Mouse (Mus musculus) ES-Bruce4 (cell line): ENCODE measurements around the gene Mc1r. TPM values are rescaled to one million over a fixed set of nuclear protein-coding genes. Genes with fewer than 3 reads are reported as not detected.
"Not testable (repeated sequence)": the region's sequence is repeated elsewhere in the genome, so short reads cannot be mapped to it uniquely, and the experiment has no call there.

ENCODE experiments used
- H3K27ac ChIP-seq: 2 replicates; pipeline ENCODE4 v1.5.1; 2012; ENCODE audit warnings: low read length, inconsistent platforms; ENCODE audit not compliant: insufficient read depth
- H3K27me3 ChIP-seq: 2 replicates; pipeline ENCODE4 v1.6.1; 2012; ENCODE audit warnings: mild to moderate bottlenecking, low read length, inconsistent platforms; ENCODE audit not compliant: control insufficient read depth, poor library complexity, insufficient read depth, severe bottlenecking
- H3K36me3 ChIP-seq: 2 replicates; pipeline ENCODE4 v1.6.1; 2012; ENCODE audit warnings: inconsistent platforms, mild to moderate bottlenecking, low read length, moderate library complexity; ENCODE audit not compliant: control insufficient read depth, poor library complexity, insufficient read depth, severe bottlenecking
- H3K4me1 ChIP-seq: one replicate; pipeline ENCODE4 v1.8.1; 2011; ENCODE audit warnings: low read length; ENCODE audit not compliant: control insufficient read depth, insufficient read depth
- H3K4me3 ChIP-seq: 2 replicates; pipeline ENCODE4 v1.5.1; 2011; ENCODE audit warnings: low read depth, mild to moderate bottlenecking, low read length
- H3K9ac ChIP-seq: 2 replicates; pipeline ENCODE4 v1.6.1; 2012; ENCODE audit warnings: low read depth, mild to moderate bottlenecking, inconsistent platforms; ENCODE audit not compliant: poor library complexity, severe bottlenecking
- H3K9me3 ChIP-seq: replicated peaks from 2 replicates; pipeline ENCODE4 v1.6.1; 2012; ENCODE audit warnings: mild to moderate bottlenecking, low read length, inconsistent platforms; ENCODE audit not compliant: control insufficient read depth, poor library complexity, insufficient read depth, severe bottlenecking
- CTCF ChIP-seq: IDR thresholded peaks from one replicate; pipeline ENCODE4 v1.8.1; 2011; ENCODE audit warnings: low read depth, low read length
- EP300 ChIP-seq: IDR thresholded peaks from 2 replicates; pipeline ENCODE4 v1.6.1; 2011; ENCODE audit warnings: low read depth, low read length; ENCODE audit not compliant: insufficient read depth
- POLR2A ChIP-seq: IDR thresholded peaks from one replicate; pipeline ENCODE4 v1.8.1; 2011; ENCODE audit warnings: low read length; ENCODE audit not compliant: insufficient read depth
- polyA plus RNA-seq: library from polyadenylated mRNA; stranded (reverse); fragments of >200 nt; gene quantifications from 2 replicates; pipeline ENCODE4 v1.2.4, GENCODE M21; 2011; ENCODE audit warnings: low read depth; ENCODE audit not compliant: missing spikeins, insufficient read depth, insufficient read length

Mc1r gene
- polyA plus RNA-seq, 1 experiment = not detected

DNA sequence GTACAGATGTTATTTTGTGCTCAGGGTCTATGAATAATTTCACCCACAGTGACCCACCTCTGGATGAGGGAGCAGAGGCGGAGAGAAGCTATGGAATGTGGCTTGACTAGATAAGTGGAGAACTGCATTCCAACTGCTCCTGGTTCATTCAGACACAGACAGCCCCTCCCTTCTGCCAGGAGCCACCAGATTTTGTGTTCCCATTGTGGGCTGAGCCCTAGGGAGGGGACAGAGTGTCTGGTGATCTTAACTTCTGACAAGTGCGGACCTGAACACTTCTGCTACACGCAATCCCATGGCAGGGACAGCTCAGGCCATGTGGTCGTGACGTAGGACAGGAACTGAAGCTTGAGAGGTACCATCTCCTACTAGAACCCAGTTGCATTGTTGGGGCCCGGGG, 39.9 kb downstream of the Mc1r start:
- Histone ChIP-seq H3K36me3 (no peaks in the 10 kb centered on the region; the same call in 1 of the 2 replicates), H3K9me3 (no peaks in the 10 kb centered on the region), H3K4me3 (peak overlapping the region; percentile 27; the same call in 1 of the 2 replicates), H3K27ac (peak overlapping the region; percentile 68), H3K27me3 (no peaks in the 10 kb centered on the region), H3K4me1 (peaks cover 4% of the 10 kb centered on the region), H3K9ac (0 out of 2 replicates have a peak overlapping the region, but pooled peaks have one; percentile 5)
- TF ChIP-seq EP300 (peak; percentile 88), CTCF (no peak), POLR2A (no peak)

DNA sequence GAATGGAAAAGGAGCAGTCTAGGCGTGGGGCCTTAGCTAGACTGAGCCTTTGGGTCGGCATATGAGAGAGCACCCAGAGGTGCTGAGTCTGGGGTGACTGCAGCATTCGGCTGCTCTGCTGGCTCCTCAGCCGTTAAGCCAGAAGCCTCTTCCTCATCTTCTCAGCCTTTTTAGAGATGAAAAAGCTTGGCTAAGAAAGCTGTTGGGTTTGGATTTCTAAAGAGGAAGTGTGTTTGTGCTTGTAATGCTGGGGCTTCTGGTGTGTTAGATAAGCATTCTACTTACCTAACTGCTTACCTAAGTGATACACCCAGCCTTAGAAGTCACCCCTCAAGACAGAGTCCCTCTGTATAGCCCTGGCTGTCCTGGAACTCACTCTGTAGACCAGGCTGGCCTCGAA, 43.9 kb downstream of the Mc1r start:
- Histone ChIP-seq H3K9ac (no peak overlapping the region), H3K4me3 (no peak overlapping the region), H3K4me1 (peaks cover 6% of the 10 kb centered on the region), H3K27ac (no peak overlapping the region), H3K27me3 (no peaks in the 10 kb centered on the region), H3K9me3 (no peaks in the 10 kb centered on the region), H3K36me3 (peaks cover 5% of the 10 kb centered on the region)
- TF ChIP-seq POLR2A (no peak), CTCF (no peak), EP300 (no peak)

DNA sequence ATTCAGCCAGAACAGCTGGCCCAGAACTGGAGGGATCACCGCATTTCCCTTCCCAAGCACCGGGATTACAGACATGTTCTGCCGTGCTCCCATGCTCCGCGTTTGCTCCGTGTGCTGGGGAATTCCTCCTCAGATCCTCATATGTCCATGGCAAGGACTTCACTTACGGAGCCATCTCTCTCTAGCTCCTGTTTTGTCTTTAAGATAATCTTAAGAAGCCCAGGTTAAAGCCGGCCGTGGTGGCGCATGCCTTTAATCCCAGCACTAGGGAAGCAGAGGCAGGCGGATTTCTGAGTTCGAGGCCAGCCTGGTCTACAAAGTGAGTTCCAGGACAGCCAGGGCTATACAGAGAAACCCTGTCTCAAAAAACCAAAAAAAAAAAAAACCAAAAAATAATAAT, 44.8 kb downstream of the Mc1r start:
- not testable (repeated sequence) for H3K27ac ChIP-seq, H3K4me3 ChIP-seq, H3K9me3 ChIP-seq, H3K4me1 ChIP-seq, H3K9ac ChIP-seq, H3K36me3 ChIP-seq, H3K27me3 ChIP-seq

DNA sequence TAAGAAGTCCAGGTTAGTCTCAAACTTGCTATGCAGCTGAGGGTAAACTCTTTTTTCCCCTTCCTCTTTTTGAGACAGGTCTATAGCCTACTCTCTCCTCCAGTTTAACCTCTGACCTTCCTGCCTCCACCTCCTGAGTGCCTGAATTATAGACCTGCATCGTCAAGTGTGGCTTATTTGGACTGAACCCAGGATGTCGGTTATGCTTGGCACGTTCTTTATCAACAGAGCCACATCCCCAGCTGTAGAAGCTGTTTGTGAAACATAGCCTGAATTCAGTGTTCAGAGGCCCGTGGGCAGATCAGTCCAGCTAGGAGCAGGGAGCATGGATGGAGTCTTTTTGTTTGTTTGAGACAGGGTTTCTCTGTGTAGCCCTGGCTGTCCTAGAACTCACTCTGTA, 45.2 kb downstream of the Mc1r start:
- TF ChIP-seq POLR2A (no peak), EP300 (no peak)
- H3K36me3 ChIP-seq = peaks cover 8% of the 10 kb centered on the region

DNA sequence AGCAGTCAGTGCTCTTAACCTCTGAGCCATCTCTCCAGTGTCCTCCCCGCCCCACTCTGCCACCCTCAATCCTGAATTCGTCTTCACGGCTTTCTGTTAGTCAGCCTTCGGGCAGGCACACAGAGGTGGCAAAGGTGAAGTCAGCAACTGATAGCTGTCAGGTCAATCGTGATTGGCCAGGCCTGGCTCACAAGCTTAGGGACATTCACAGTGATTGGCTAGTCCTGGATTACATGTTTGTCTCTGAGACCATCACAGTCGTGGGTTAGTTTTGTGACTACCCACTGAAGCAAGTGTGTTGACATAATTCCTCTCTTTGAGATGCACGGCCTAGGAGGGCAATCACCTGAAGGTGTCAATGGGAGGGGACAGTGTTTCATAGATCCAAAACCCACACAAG, 46.4 kb downstream of the Mc1r start:
- peak overlapping the region; percentile 96 for H3K27ac ChIP-seq
- H3K27me3 ChIP-seq = no peaks in the 10 kb centered on the region
- peaks cover 2% of the 10 kb centered on the region for H3K4me1 ChIP-seq
- no peaks in the 10 kb centered on the region for H3K9me3 ChIP-seq
- peaks cover 18% of the 10 kb centered on the region for H3K36me3 ChIP-seq
- no peak overlapping the region for H3K4me3 ChIP-seq
- TF ChIP-seq CTCF (no peak), POLR2A (no peak), EP300 (no peak)
- H3K9ac ChIP-seq = no peak overlapping the region

More for the DNA sequence above, 45.2 kb downstream of the Mc1r start:
- no peak overlapping the region for H3K4me3 ChIP-seq
- 0 out of 2 replicates have a peak overlapping the region, but pooled peaks have one; percentile 49 for H3K27ac ChIP-seq
- no peak overlapping the region for H3K9ac ChIP-seq
- H3K4me1 ChIP-seq = peaks cover 6% of the 10 kb centered on the region
- H3K27me3 ChIP-seq = no peaks in the 10 kb centered on the region
- H3K9me3 ChIP-seq = no peaks in the 10 kb centered on the region

DNA sequence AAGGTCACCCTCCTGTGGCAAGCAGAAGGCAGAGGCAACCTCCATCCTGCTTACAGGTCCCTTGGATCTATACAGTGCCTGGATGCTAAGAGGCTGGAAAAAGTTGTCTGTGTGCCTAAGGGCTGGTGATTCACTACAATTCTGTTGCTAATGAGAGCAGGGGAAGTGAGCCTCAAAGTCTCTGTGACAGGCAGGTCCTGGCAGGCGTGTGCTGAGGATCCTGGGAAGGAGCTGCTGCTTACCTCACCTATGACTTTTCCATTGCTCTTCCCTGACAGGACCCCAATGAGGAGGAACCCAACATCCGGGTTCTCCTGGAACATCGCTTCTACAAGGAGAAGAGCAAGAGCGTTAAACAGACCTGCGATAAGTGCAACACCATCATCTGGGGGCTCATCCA, 47.0 kb downstream of the Mc1r start:
- peaks cover 23% of the 10 kb centered on the region for H3K36me3 ChIP-seq
- no peak for TF ChIP-seq CTCF
- peak; percentile 96 for TF ChIP-seq EP300
- peak; percentile 21 for TF ChIP-seq POLR2A
- peaks cover 2% of the 10 kb centered on the region for H3K4me1 ChIP-seq
- H3K9me3 ChIP-seq = no peaks in the 10 kb centered on the region
- H3K27ac ChIP-seq = peak overlapping the region; percentile 96
- H3K9ac ChIP-seq = peak overlapping the region; percentile 38
- peak overlapping the region; percentile 76 for H3K4me3 ChIP-seq
- no peaks in the 10 kb centered on the region for H3K27me3 ChIP-seq
